Mouse (Mus musculus) embryonic facial prominence, embryonic 14.5 days (tissue): Measurements from ENCODE around the gene Slc47a1. TPM values are rescaled to one million over a fixed set of nuclear protein-coding genes. Genes with fewer than 3 reads are reported as not detected.
A peak's percentile ranks its signal among the peaks of the same experiment; 100 is the strongest.

Source experiments
- ATAC-seq: fragments of 200-750 bp; cut with Nextera tagmentation; 2 replicates; pipeline ENCODE4 v1.8.0; 2017; ENCODE audit warnings: low read depth, moderate number of reproducible peaks, moderate TSS enrichment
- DNase-seq: peaks from one replicate; pipeline ENCODE4 v3.0.0-alpha.2; 2015; ENCODE audit warnings: low spot score
- H3K27ac ChIP-seq: fragments of 300-500 bp; sonication (generic); replicated peaks from 2 replicates; pipeline ENCODE4 v1.5.1; 2014; ENCODE audit warnings: low read depth, mild to moderate bottlenecking, low read length, moderate library complexity
- H3K27me3 ChIP-seq: fragments of 300-500 bp; sonication (generic); replicated peaks from 2 replicates; pipeline ENCODE4 v1.6.1; 2014; ENCODE audit warnings: low read length; ENCODE audit not compliant: control insufficient read depth, insufficient read depth
- H3K36me3 ChIP-seq: fragments of 300-500 bp; sonication (generic); 2 replicates; pipeline ENCODE4 v1.6.1; 2014; ENCODE audit warnings: low read length, mixed read lengths; ENCODE audit not compliant: control insufficient read depth, insufficient read depth
- H3K4me1 ChIP-seq: fragments of 300-500 bp; sonication (generic); 2 replicates; pipeline ENCODE4 v1.6.1; 2014; ENCODE audit warnings: antibody characterized with exemption, low read length; ENCODE audit not compliant: control insufficient read depth, insufficient read depth
- H3K4me2 ChIP-seq: fragments of 300-500 bp; sonication (generic); 2 replicates; pipeline ENCODE4 v1.6.1; 2014; ENCODE audit warnings: low read depth, mild to moderate bottlenecking, low read length, moderate library complexity, mixed read lengths
- H3K4me3 ChIP-seq: fragments of 300-500 bp; sonication (generic); 2 replicates; pipeline ENCODE4 v1.5.1; 2014; ENCODE audit warnings: low read depth, mild to moderate bottlenecking, low read length
- H3K9ac ChIP-seq: fragments of 300-500 bp; sonication (generic); 2 replicates; pipeline ENCODE4 v1.6.1; 2014; ENCODE audit warnings: low read depth, mild to moderate bottlenecking, low read length, moderate library complexity, mixed read lengths
- H3K9me3 ChIP-seq: fragments of 300-500 bp; sonication (generic); 2 replicates; pipeline ENCODE4 v1.6.1; 2016; ENCODE audit warnings: low read length; ENCODE audit not compliant: control insufficient read depth
- WGBS: fragments of 180-500 bp; shearing (Covaris S2); extraction: QIAGEN DNeasy Blood & Tissue Kit; methylation state at CpG from one replicate; pipeline ENCODE4 v1.1.7; 2014; 5-methylcytosine and 5-hydroxymethylcytosine counted together
- polyA plus RNA-seq: library from polyadenylated mRNA; unstranded; fragments of >200 nt; fragmentation: Nextera tagmentation; extraction: Ambion mirVana; gene quantifications from 2 replicates; pipeline ENCODE4 v1.2.1, GENCODE M21; 2014

Slc47a1 gene
- polyA plus RNA-seq, 1 experiment from 2014 or later, result 2.3 TPM

DNA sequence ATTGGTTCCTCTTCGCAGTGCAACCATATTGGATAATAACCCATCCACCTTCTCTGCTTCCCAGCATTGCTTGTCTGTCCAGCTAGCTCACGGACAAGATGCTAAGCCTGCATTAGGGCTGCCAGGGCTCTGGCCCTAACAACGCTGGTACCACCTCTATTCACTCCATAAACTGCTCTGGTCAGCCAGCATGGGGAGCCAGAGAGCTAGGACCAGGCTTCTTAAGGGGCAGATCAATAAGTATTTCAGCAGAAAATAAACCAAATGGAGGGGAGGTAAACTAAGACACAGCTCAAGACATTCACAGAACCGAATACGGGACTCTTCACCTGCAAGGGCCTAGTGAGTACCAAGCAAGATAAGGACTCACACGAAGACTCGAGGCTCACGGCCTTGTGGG, 32.0 kb downstream of the Slc47a1 start:
- H3K9me3 ChIP-seq, result no peaks in the 10 kb centered on the region
- no peak overlapping the region for H3K9ac ChIP-seq
- H3K4me1 ChIP-seq, result no peaks in the 10 kb centered on the region; the same call in 1 of the 2 replicates
- no peak overlapping the region for H3K4me2 ChIP-seq
- no peak overlapping the region for H3K4me3 ChIP-seq
- WGBS, result 64% methylated on average over 8 of the region's 8 CpGs
- DNase-seq (no peak), ATAC-seq (no peak)
- H3K27me3 ChIP-seq, result peaks cover 43% of the 10 kb centered on the region
- H3K27ac ChIP-seq, result no peak overlapping the region
- no peaks in the 10 kb centered on the region for H3K36me3 ChIP-seq

DNA sequence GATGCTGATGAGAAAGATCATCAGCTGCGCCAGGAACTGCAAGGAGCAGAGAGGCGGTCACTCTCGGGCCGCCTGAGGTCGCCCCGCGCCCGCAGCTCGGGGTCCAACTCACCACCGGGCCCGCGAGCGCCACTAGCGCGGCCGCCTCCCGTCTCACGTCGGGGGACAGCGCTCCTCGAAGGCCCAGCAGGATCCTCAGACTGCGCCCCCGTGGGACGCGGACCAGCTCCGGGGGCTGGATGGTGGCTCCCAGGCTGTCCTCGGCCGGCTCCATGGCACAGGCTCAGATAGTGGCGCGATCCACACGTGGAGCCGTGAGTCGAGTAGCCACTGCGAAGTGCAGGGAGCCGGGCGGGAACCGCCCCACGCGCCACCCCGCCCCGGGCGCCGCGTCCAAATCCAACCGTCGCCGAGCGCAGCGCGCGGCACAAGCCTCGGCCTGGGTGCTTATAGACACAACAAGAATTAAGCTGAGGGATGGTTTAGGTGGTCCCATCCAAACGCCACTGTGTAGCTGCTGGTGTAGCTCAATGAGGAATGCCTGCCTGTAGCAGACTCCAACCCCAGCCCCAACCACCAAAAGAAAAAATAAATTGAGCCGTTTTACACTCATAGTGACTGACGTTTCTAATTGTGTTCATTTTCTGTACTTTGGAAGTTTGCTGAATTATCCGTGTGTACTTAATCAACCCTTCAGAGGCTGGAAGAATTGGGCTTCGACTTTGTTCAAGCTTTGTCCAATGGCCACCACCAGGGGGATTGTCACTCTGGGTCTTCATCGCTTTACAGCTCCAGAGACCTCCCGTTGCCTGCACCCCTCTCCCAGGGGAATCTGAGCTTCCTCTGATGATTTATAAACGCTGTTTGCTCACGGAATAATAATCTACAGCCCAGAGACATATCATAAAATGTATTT, 35.4 kb downstream of the Slc47a1 start, which contains the start of gene Slc47a2:
Gene Slc47a2, minus strand, starts transcription at position 356 of the 916 bp plus-strand sequence.
- Histone ChIP-seq H3K9ac (peak within 1 kb of the TSS; percentile 54), H3K9me3 (no peaks in the 10 kb centered on the region), H3K27ac (no peak within 1 kb of the TSS), H3K4me3 (peak within 1 kb of the TSS; percentile 43), H3K27me3 (peaks cover 43% of the 10 kb centered on the region), H3K4me2 (peak within 1 kb of the TSS; percentile 66), H3K36me3 (no peaks in the 10 kb centered on the region), H3K4me1 (no peaks in the 10 kb centered on the region; the same call in 1 of the 2 replicates)
- ATAC-seq (no peak), DNase-seq (peak; percentile 65)
- WGBS, result 4% methylated on average over 42 of the region's 61 CpGs

DNA sequence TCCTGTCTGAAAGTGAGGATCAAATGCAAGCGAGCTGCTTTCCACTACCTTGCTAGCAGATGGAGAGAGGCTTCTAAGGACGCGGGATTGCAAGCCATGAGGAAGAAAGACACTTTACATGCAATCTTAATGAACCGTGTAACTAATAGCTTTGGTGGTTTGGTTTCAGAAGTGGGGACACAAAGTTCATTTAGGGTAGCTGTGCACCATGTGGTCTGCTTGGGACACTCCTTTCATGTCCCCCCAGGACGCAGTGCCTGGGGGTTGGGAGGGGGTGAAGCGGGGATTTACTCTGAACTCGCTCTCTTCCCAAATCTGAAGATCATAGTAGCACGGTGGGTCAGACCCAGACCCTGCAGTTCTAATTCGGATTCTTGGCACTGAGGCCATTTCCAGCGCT, 36.2 kb downstream of the Slc47a1 start:
- Histone ChIP-seq H3K4me1 (no peaks in the 10 kb centered on the region; the same call in 1 of the 2 replicates), H3K27me3 (peaks cover 43% of the 10 kb centered on the region), H3K9me3 (no peaks in the 10 kb centered on the region), H3K4me3 (peak overlapping the region; percentile 43), H3K27ac (no peak overlapping the region), H3K9ac (peak overlapping the region; percentile 54; the same call in 1 of the 2 replicates), H3K36me3 (no peaks in the 10 kb centered on the region), H3K4me2 (peak overlapping the region; percentile 66)
- DNase-seq (no peak), ATAC-seq (no peak)
- 21% methylated on average over 10 of the region's 10 CpGs for WGBS

DNA sequence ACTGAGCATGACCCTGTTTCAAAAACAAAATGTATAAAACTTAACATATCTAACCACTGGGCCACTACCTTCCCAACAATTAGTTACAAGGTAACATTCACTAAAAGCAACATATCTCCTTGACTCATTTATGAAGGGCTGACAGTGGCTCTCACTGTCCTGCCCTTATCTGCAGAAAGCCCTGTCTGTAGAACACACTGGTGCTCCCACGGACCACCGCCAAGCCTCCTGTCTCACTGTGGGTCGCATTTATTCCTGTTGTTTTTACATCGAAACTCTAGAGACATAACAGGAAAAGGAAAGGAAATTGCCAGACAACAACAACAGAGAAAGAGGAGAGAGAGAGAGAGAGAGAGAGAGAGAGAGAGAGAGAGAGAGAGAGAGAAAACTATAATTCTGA, 36.9 kb downstream of the Slc47a1 start:
- no peak for DNase-seq
- Histone ChIP-seq H3K9me3 (no peaks in the 10 kb centered on the region), H3K4me2 (no peak overlapping the region), H3K27me3 (peaks cover 43% of the 10 kb centered on the region), H3K9ac (no peak overlapping the region), H3K4me1 (no peaks in the 10 kb centered on the region; the same call in 1 of the 2 replicates), H3K36me3 (no peaks in the 10 kb centered on the region), H3K27ac (no peak overlapping the region), H3K4me3 (no peak overlapping the region)
- 72% methylated on average over 4 of the region's 4 CpGs for WGBS
- ATAC-seq, result no peak

DNA sequence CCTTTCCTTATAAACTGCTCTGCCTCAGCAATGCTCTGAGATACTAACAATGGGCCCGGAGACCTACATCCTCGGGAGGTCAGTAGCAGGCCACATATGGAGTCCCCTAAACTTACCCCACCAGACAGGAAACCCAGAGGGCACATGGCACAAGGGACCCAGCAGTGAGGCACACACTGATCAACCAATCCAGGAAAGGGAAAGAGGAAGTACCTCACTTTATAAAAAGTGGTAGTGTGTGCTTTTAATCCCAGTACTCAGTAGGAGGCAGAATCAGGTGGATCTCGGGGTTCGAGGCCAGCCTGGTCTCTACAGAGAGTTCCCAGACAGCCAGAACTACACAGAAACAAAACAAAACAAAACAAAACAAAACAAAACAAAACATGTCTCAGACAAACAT, 37.8 kb downstream of the Slc47a1 start:
- peaks cover 41% of the 10 kb centered on the region for H3K27me3 ChIP-seq
- no peaks in the 10 kb centered on the region for H3K9me3 ChIP-seq
- 72% methylated on average over 4 of the region's 4 CpGs for WGBS
- H3K27ac ChIP-seq, result no peak overlapping the region
- no peak overlapping the region for H3K4me2 ChIP-seq
- no peaks in the 10 kb centered on the region for H3K36me3 ChIP-seq
- H3K4me1 ChIP-seq, result no peaks in the 10 kb centered on the region; the same call in 1 of the 2 replicates
- no peak overlapping the region for H3K9ac ChIP-seq
- DNase-seq, result no peak
- no peak for ATAC-seq
- no peak overlapping the region for H3K4me3 ChIP-seq

DNA sequence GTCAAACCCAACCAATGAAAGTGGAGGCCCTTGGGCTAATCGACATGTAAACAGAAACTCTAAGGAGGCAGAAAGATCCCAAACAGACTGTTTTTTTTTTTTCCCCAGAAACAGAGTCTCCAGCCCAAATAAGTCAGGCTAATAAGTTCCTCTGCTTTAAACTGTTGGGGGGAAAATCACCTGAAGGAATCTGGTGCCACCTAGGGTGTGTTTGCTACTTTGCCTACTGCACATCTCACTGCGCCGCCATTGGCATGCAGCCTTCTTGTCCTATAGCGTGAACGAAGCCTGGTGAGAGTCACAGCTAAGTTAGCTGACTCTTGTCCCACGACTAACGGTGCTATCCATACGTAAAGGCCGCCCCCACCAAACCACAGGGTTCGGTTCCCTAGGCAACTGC, 40.6 kb downstream of the Slc47a1 start:
- H3K9me3 ChIP-seq, result no peaks in the 10 kb centered on the region
- ATAC-seq (no peak), DNase-seq (no peak)
- H3K27me3 ChIP-seq, result peaks cover 18% of the 10 kb centered on the region
- no peaks in the 10 kb centered on the region for H3K36me3 ChIP-seq
- H3K4me3 ChIP-seq, result no peak overlapping the region
- no peak overlapping the region for H3K9ac ChIP-seq
- no peak overlapping the region for H3K4me2 ChIP-seq
- no peaks in the 10 kb centered on the region; the same call in 1 of the 2 replicates for H3K4me1 ChIP-seq
- WGBS, result 66% methylated on average over 10 of the region's 10 CpGs
- no peak overlapping the region for H3K27ac ChIP-seq

DNA sequence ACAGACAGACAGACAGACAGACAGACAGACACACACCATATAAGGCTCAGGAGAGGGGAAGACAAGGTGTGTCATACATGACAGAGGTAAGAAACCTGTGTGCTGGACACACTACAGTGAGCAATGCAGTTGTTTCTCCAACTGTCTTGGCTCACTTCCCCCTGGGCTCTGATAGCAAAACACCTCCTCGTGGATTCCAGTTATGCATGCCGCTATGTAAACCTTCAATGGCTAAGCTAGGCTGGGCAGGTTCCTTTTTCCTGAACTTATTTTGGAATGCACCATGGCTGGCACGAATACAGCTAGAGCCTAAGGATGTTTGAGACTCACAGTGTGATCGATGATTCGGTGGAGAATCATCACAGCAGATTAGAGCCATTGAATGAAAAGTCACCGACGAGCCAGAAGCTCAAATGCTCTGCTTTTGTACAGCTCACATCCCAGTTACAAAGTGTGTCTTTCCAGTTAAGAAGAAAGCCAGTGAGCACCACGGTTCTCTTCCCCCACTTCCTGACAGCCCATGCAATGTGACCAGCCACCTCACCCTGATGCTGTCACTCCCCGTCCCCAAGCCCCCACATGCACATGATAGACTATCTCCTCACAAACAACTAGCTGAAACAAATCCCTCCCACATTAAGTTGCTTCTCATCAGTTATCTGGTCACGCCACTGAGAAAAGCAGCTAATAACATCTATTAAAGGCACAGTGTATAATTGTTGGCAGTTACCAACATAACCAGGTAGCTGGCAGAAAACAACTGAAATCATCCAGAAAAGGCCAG, 57.0 kb downstream of the Slc47a1 start:
- peaks cover 5% of the 10 kb centered on the region; the same call in 1 of the 2 replicates for H3K4me1 ChIP-seq
- H3K4me2 ChIP-seq, result no peak overlapping the region
- WGBS, result 65% methylated on average over 10 of the region's 10 CpGs
- no peaks in the 10 kb centered on the region for H3K9me3 ChIP-seq
- no peak overlapping the region for H3K27ac ChIP-seq
- no peak overlapping the region for H3K4me3 ChIP-seq
- H3K9ac ChIP-seq, result no peak overlapping the region
- DNase-seq, result no peak
- H3K27me3 ChIP-seq, result no peaks in the 10 kb centered on the region
- H3K36me3 ChIP-seq, result no peaks in the 10 kb centered on the region
- ATAC-seq, result no peak

DNA sequence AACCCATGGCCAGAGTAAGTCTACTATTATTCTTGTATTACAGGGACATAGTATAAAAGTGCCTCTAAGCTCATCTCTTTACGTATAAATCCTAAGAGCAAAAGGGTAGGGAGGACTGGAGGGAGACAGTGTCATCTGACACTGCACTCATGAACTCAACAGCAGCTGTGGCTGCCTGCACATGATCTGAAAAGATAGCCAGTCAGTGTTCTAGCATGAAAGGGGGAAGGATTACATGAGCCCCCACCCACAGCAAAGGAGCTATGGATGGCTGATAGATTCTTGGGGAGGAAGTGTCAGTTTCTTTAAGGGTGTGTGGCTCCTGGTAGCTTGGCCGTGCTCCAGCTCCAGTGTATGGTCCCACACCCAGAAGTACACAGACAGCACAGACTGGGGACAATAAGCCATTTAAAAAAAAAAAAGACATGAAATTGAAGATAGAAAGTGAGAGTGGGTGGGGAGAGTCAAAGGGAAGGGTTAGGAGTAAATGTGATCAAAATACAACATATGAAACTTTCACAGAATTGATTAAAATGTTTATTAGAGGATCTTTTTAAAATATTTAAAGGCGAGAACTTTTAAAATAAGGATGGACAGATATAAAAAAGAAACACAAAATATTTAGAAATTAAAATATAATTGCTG, 58.1 kb downstream of the Slc47a1 start:
- Histone ChIP-seq H3K36me3 (no peaks in the 10 kb centered on the region), H3K27me3 (no peaks in the 10 kb centered on the region), H3K9me3 (no peaks in the 10 kb centered on the region), H3K27ac (no peak overlapping the region), H3K4me2 (no peak overlapping the region), H3K9ac (no peak overlapping the region), H3K4me3 (no peak overlapping the region), H3K4me1 (peaks cover 5% of the 10 kb centered on the region; the same call in 1 of the 2 replicates)
- DNase-seq, result peak; percentile 55
- ATAC-seq, result peak; percentile 81
- 54% methylated on average over 3 of the region's 3 CpGs for WGBS
